Mouse (Mus musculus) lung, adult 2 months (tissue): ENCODE results near the gene Pvr. TPM values are rescaled to one million over a fixed set of nuclear protein-coding genes. Genes with fewer than 3 reads are reported as not detected.
A peak's percentile ranks its signal among the peaks of the same experiment; 100 is the strongest.

Experiments used
- DNase-seq: peaks from one replicate; pipeline ENCODE4 v3.0.0; 2022
- H3K4me1 ChIP-seq: fragments of 200-500 bp; 2 replicates; pipeline ENCODE4 v1.6.1; 2011; ENCODE audit warnings: low read length; ENCODE audit not compliant: control insufficient read depth, insufficient read depth
- H3K4me3 ChIP-seq: fragments of 200-500 bp; replicated peaks from 2 replicates; pipeline ENCODE3; 2011; ENCODE audit warnings: low read depth, mild to moderate bottlenecking, control low read depth, low read length; ENCODE audit errors: extremely low read depth
- CTCF ChIP-seq: fragments of 200-500 bp; IDR thresholded peaks from 2 replicates; pipeline ENCODE4 v1.5.1; 2011; ENCODE audit warnings: mild to moderate bottlenecking, low read length, control low read depth; ENCODE audit not compliant: insufficient read depth
- POLR2A ChIP-seq: fragments of 200-500 bp; IDR thresholded peaks from 2 replicates; pipeline ENCODE4 v1.6.1; 2011; ENCODE audit warnings: low read depth, mild to moderate bottlenecking, control low read depth, low read length, borderline replicate concordance; ENCODE audit errors: extremely low read depth
- WGBS: fragments of 180-500 bp; shearing (Covaris S2); methylation state at CpG from one replicate; pipeline ENCODE4 v1.1.7; 2018; 5-methylcytosine and 5-hydroxymethylcytosine counted together
- polyA plus RNA-seq: library from polyadenylated mRNA; depleted of rRNA; stranded (reverse); fragments of >200 nt; gene quantifications from 2 replicates; pipeline ENCODE4 v1.2.3, GENCODE M21; 2012; rRNA removed

Gene Pvr
- polyA plus RNA-seq: 23.7 and 24.7 TPM in 2 replicates

GRCm38 (mm10) chr7:19920506-19921261, at the start of gene Pvr:
Gene Pvr, minus strand, starts transcription at chr7:19921160.
- under 1% methylated on average over 60 of the region's 60 CpGs for WGBS

GRCm38 (mm10) chr7:19970196-19970595, 49.2 kb upstream of the Pvr start:
- H3K4me1 ChIP-seq: no peaks in the 10 kb centered on the region
- WGBS: 89% methylated on average over 8 of the region's 8 CpGs
- no peak overlapping the region for H3K4me3 ChIP-seq
- DNase-seq: no peak
- no peak for TF ChIP-seq POLR2A
- no peak for TF ChIP-seq CTCF

More at GRCm38 (mm10) chr7:19920506-19921261, at the start of gene Pvr:
- TF ChIP-seq POLR2A (peak; percentile 86; the same call in 1 of the 2 replicates), CTCF (no peak)
- Histone ChIP-seq H3K4me3 (peak within 1 kb of the TSS; percentile 65), H3K4me1 (no peaks in the 10 kb centered on the region; the same call in 1 of the 2 replicates)
- DNase-seq: peak; percentile 81

DNA sequence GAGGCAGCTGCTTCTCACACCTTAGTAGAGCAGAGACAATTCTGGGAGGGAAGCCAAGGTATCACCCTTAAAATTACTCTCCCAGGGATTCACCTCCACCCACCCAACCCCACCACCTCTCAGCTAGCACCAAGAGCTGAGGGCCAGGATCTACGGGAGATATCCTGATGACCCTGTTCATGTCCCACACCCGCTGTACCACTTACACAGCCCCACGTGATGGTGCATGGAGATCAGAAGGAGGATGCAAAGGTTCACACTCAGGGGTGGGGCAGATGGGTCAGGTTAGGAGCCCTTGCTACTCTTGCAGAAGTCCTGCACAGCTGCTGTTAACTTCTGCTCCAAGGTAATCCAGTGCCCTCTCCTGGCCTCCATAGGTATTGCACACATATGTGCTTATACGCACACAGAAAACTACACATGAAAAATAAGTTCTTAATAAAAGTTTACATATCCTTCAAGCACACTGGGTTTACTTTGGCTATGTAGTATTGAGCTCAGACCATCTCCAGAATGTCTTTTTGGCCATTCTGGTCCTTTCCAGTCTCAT, 48.7 kb upstream of the Pvr start:
- 90% methylated on average over 4 of the region's 4 CpGs for WGBS
- TF ChIP-seq POLR2A (no peak), CTCF (no peak)
- no peaks in the 10 kb centered on the region for H3K4me1 ChIP-seq
- H3K4me3 ChIP-seq: no peak overlapping the region
- no peak for DNase-seq

GRCm38 (mm10) chr7:19969106-19969505, 48.1 kb upstream of the Pvr start:
- WGBS: 63% methylated on average over 3 of the region's 3 CpGs
- DNase-seq: no peak
- H3K4me1 ChIP-seq: no peaks in the 10 kb centered on the region
- no peak overlapping the region for H3K4me3 ChIP-seq
- TF ChIP-seq CTCF (no peak), POLR2A (no peak)

GRCm38 (mm10) chr7:19964985-19965579, 44.1 kb upstream of the Pvr start, which contains the start of gene Ceacam20:
Gene Ceacam20, plus strand, starts transcription at chr7:19965412.
- H3K4me1 ChIP-seq: no peaks in the 10 kb centered on the region
- no peak for DNase-seq
- TF ChIP-seq CTCF (no peak), POLR2A (no peak)
- 72% methylated on average over 7 of the region's 7 CpGs for WGBS
- no peak within 1 kb of the TSS for H3K4me3 ChIP-seq

GRCm38 (mm10) chr7:19962423-19962822, 41.5 kb upstream of the Pvr start:
- no peak for DNase-seq
- TF ChIP-seq CTCF (no peak), POLR2A (no peak)
- 75% methylated on average over 1 of the region's 1 CpGs for WGBS
- H3K4me1 ChIP-seq: no peaks in the 10 kb centered on the region
- H3K4me3 ChIP-seq: no peak overlapping the region

GRCm38 (mm10) chr7:19956341-19956781, 35.4 kb upstream of the Pvr start:
- 1% methylated on average over 7 of the region's 7 CpGs for WGBS
- DNase-seq: peak; percentile 92
- TF ChIP-seq POLR2A: no peak
- TF ChIP-seq CTCF: peak; percentile 90
- Histone ChIP-seq H3K4me1 (0 out of 2 replicates have a peak, but pooled peaks cover 2% of the 10 kb centered on the region), H3K4me3 (no peak overlapping the region)

- WGBS: 53% methylated on average over 4 of the region's 4 CpGs
- TF ChIP-seq CTCF: no peak
- TF ChIP-seq POLR2A: no peak
- H3K4me3 ChIP-seq: no peak overlapping the region
- H3K4me1 ChIP-seq: 0 out of 2 replicates have a peak, but pooled peaks cover 2% of the 10 kb centered on the region
- no peak for DNase-seq
These were observed 34.9 kb upstream of the Pvr start for GRCm38 (mm10) chr7:19955861-19956260.

GRCm38 (mm10) chr7:19953054-19953453, 32.1 kb upstream of the Pvr start:
- H3K4me1 ChIP-seq: 0 out of 2 replicates have a peak, but pooled peaks cover 2% of the 10 kb centered on the region
- TF ChIP-seq POLR2A: no peak
- H3K4me3 ChIP-seq: no peak overlapping the region
- 56% methylated on average over 9 of the region's 9 CpGs for WGBS
- DNase-seq: no peak
